Mouse (Mus musculus) lung, postnatal 0 days (tissue): ENCODE results near the gene Pars2. TPM values are rescaled to one million over a fixed set of nuclear protein-coding genes. Genes with fewer than 3 reads are reported as not detected.

Experiments used
- ATAC-seq: fragments of 200-750 bp; cut with Nextera tagmentation; 2 replicates; pipeline ENCODE4 v1.8.0; 2017; ENCODE audit warnings: moderate library complexity
- DNase-seq: peaks from one replicate; pipeline ENCODE4 v3.0.0-alpha.2; 2016; ENCODE audit warnings: low spot score
- H3K27ac ChIP-seq: fragments of 300-500 bp; sonication (generic); 2 replicates; pipeline ENCODE4 v1.5.1; 2014; ENCODE audit warnings: antibody characterized with exemption, mild to moderate bottlenecking, low read length, mixed read lengths
- H3K27me3 ChIP-seq: fragments of 300-500 bp; sonication (generic); replicated peaks from 2 replicates; pipeline ENCODE4 v1.6.1; 2014; ENCODE audit warnings: low read length, mixed read lengths; ENCODE audit not compliant: insufficient read depth
- H3K36me3 ChIP-seq: fragments of 300-500 bp; sonication (generic); 2 replicates; pipeline ENCODE4 v1.6.1; 2014; ENCODE audit warnings: low read length, mixed read lengths; ENCODE audit not compliant: insufficient read depth
- H3K4me1 ChIP-seq: fragments of 300-500 bp; sonication (generic); 2 replicates; pipeline ENCODE4 v1.6.1; 2014; ENCODE audit warnings: antibody characterized with exemption, low read depth, low read length, mixed read lengths; ENCODE audit not compliant: insufficient read depth
- H3K4me2 ChIP-seq: fragments of 300-500 bp; sonication (generic); replicated peaks from 2 replicates; pipeline ENCODE4 v1.6.1; 2014; ENCODE audit warnings: low read depth, mild to moderate bottlenecking, low read length, moderate library complexity, mixed read lengths
- H3K4me3 ChIP-seq: fragments of 300-500 bp; sonication (generic); 2 replicates; pipeline ENCODE4 v1.5.1; 2014; ENCODE audit warnings: low read depth, low read length
- H3K9ac ChIP-seq: fragments of 300-500 bp; sonication (generic); replicated peaks from 2 replicates; pipeline ENCODE4 v1.6.1; 2014; ENCODE audit warnings: low read depth, mild to moderate bottlenecking
- H3K9me3 ChIP-seq: fragments of 300-500 bp; sonication (generic); 2 replicates; pipeline ENCODE4 v1.6.1; 2016; ENCODE audit warnings: low read length, mixed read lengths
- CTCF ChIP-seq: IDR thresholded peaks from 2 replicates; pipeline ENCODE4 v1.5.1; 2016; ENCODE audit warnings: antibody characterized with exemption, mild to moderate bottlenecking
- EP300 ChIP-seq: IDR thresholded peaks from 2 replicates; pipeline ENCODE4 v1.6.1; 2016; ENCODE audit warnings: antibody characterized with exemption, mild to moderate bottlenecking, control low read depth
- WGBS: fragments of 180-500 bp; shearing (Covaris S2); extraction: QIAGEN DNeasy Blood & Tissue Kit; methylation state at CpG from one replicate; pipeline ENCODE4 v1.1.7; 2014; 5-methylcytosine and 5-hydroxymethylcytosine counted together
- polyA plus RNA-seq: library from polyadenylated mRNA; unstranded; fragments of >200 nt; fragmentation: Nextera tagmentation; extraction: Ambion mirVana; gene quantifications from 2 replicates; pipeline ENCODE4 v1.2.1, GENCODE M21; 2015

Gene Pars2
- polyA plus RNA-seq, 1 experiment from 2014 or later = 5.2 TPM

GRCm38 (mm10) chr4:106703956-106704355 lies 53.1 kb downstream of the Pars2 start:
- H3K4me2 ChIP-seq = no peak overlapping the region
- H3K4me3 ChIP-seq = no peak overlapping the region
- ATAC-seq = no peak
- DNase-seq = no peak
- WGBS = 76% methylated on average over 10 of the region's 10 CpGs
- no peaks in the 10 kb centered on the region for H3K4me1 ChIP-seq
- H3K27ac ChIP-seq = no peak overlapping the region
- H3K36me3 ChIP-seq = no peaks in the 10 kb centered on the region
- no peak for TF ChIP-seq EP300
- TF ChIP-seq CTCF = no peak
- H3K9ac ChIP-seq = no peak overlapping the region
- H3K27me3 ChIP-seq = no peaks in the 10 kb centered on the region
- H3K9me3 ChIP-seq = no peaks in the 10 kb centered on the region

- Histone ChIP-seq H3K27me3 (no peaks in the 10 kb centered on the region), H3K9ac (no peak overlapping the region), H3K4me2 (no peak overlapping the region), H3K9me3 (no peaks in the 10 kb centered on the region), H3K4me1 (no peaks in the 10 kb centered on the region), H3K27ac (no peak overlapping the region), H3K4me3 (no peak overlapping the region), H3K36me3 (no peaks in the 10 kb centered on the region)
- ATAC-seq (no peak), DNase-seq (no peak)
- WGBS = 73% methylated on average over 11 of the region's 11 CpGs
- TF ChIP-seq EP300 (no peak), CTCF (no peak)
These were observed 53.5 kb downstream of the Pars2 start for GRCm38 (mm10) chr4:106704416-106704815.

Other genes with a start within 250 kb of the Pars2 start
- gene Pcsk9, start 186.7 kb upstream of the Pars2 start, polyA plus RNA-seq = 0.38 and 0.51 TPM in 2 replicates
- gene Bsnd, start 158.8 kb upstream of the Pars2 start, polyA plus RNA-seq = not detected in 2 replicates
- 5.0 and 5.7 TPM in 2 replicates for gene Dhcr24, start 90.0 kb upstream of the Pars2 start, polyA plus RNA-seq
- gene Lexm, start 33.8 kb upstream of the Pars2 start, polyA plus RNA-seq = not detected in 2 replicates
- 2.2 and 2.5 TPM in 2 replicates for gene Ttc22, start 28.6 kb upstream of the Pars2 start, polyA plus RNA-seq
- gene Ttc4, start 27.9 kb downstream of the Pars2 start, polyA plus RNA-seq = 38.8 and 39.0 TPM in 2 replicates
- gene Mroh7, start 79.9 kb downstream of the Pars2 start, polyA plus RNA-seq = 0.05 and 0.43 TPM in 2 replicates
- 0.31 and 0.40 TPM in 2 replicates for gene Fam151a, start 82.8 kb downstream of the Pars2 start, polyA plus RNA-seq
- 0.93 and 0.96 TPM in 2 replicates for gene Acot11, start 153.9 kb downstream of the Pars2 start, polyA plus RNA-seq